Mouse (Mus musculus) cerebellum, postnatal 14 days (tissue): Measurements from ENCODE around the gene Gm47189.
"Not testable (repeated sequence)": the region's sequence is repeated elsewhere in the genome, so short reads cannot be mapped to it uniquely, and the experiment has no call there.

Experiments used
- DNase-seq, 2 experiments: peaks; one replicate each; pipeline ENCODE4 v3.0.0; 2021; ENCODE audit warnings: mixed read lengths in 2 of 2

The Gm47189 gene

DNA sequence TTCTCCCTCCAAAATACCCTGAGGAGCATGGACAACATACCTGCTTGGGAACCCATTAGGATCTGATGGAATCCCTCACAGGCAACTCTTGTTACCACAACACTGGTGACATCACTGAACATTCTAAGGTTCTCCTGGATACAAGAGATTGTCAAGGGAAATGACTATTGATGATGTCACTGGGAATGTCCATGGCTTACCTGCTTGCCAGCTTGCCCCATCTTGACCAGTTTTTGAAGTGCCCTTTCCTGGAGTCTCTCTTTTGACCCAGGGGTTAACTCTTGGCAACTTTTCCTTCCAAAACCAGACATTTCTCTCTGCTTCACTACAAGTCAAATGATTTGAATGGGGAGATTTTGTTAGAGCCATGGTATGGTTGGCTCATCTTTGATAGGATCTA is at the start of gene Gm47189:
TSS of gene Gm47189 (minus strand) at position 101 of the 400 bp plus-strand sequence.
- DNase-seq, result not testable (repeated sequence)

- DNase-seq, result not testable (repeated sequence)
Measured at GRCm38 (mm10) chr14:41755931-41756330, 16.3 kb downstream of the Gm47189 start.

DNA sequence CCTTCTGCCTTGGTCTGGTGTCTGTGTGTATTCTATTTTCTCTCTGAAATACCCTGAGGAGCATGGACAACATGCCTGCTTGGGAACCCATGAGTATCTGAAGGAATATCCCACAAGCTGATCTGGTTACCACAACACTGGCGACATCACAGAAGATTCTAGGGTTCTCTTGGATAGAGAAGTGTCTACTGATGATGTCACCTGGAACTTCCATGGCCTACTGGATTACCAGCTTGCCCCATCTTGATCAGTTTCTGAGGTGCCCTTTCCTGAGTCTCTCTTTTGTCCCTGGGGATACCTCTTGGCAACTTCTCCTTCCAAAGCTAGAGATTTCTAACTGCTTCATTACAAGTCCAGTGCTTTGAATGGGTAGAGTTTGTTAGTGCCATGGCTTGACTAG is 21.7 kb downstream of the Gm47189 start, which contains the start of gene Gm7929:
TSS of gene Gm7929 (minus strand) at position 101 of the 400 bp plus-strand sequence.
- not testable (repeated sequence) for DNase-seq

- not testable (repeated sequence) for DNase-seq
Measured at GRCm38 (mm10) chr14:41723437-41723836, 48.8 kb downstream of the Gm47189 start.

GRCm38 (mm10) chr14:41717180-41717579 is 55.1 kb downstream of the Gm47189 start:
- DNase-seq, result not testable (repeated sequence)
